9 mouse cellular contexts compared by ENCODE assay signal in genomic region chr15:99415793-99416192, GRCm38 (mm10). TPM values are rescaled to one million over a fixed set of nuclear protein-coding genes. Genes with fewer than 3 reads are reported as not detected.
DNase-seq lines count a peak whose midpoint lies in the region; ATAC-seq and TF ChIP-seq lines count a peak whose summit lies in the region.
"Had no signal": no experiment of that assay in that cellular context is flagged by ENCODE, and none has a peak within 500 bp of the region (broad histone marks: within the 10 kb centered on the region; RNA-seq: fewer than 3 reads in every experiment).

No protein-coding gene starts in this region.

- DNase-seq in embryo, embryonic 11 days, result peak; percentile 42
- DNase-seq in embryo, embryonic 10 days (ENCODE audit: low spot score), result no peak
- DNase-seq in midbrain, embryonic 11.5 days (ENCODE audit: low spot score, missing footprints), result peak; percentile 91
- DNase-seq in cerebellum, adult 11-12 months, result peak; percentile 41
- peak; percentile 80 for DNase-seq in kidney, postnatal 10 days

- H3K79me2 ChIP-seq in myocyte (ENCODE audit: control insufficient read depth, insufficient read depth), result no peaks in the 10 kb centered on the region

- no peak for TF ChIP-seq POLR2A in myocyte (IDR thresholded peaks at IDR 0.05; ENCODE audit: insufficient read length, low read depth)

- H3K9me3 ChIP-seq in midbrain, embryonic 11.5 days (ENCODE audit: control insufficient read depth, low read length), result no peaks in the 10 kb centered on the region
- H3K9me3 ChIP-seq in midbrain, embryonic 13.5 days, result no peaks in the 10 kb centered on the region
- no peaks in the 10 kb centered on the region for H3K9me3 ChIP-seq in intestine, embryonic 16.5 days (ENCODE audit: control insufficient read depth, low read length)
- H3K9me3 ChIP-seq: lung, embryonic 15.5 days had no signal

- no peak overlapping the region for H3K4me2 ChIP-seq in midbrain, embryonic 11.5 days
- H3K4me2 ChIP-seq in midbrain, embryonic 13.5 days (replicated peaks), result no peak overlapping the region
- H3K4me2 ChIP-seq in myocyte (ENCODE audit: low read depth), result peak overlapping the region; percentile 75
- H3K4me2 ChIP-seq in intestine, embryonic 16.5 days (ENCODE audit: low read depth, low read length), result no peak overlapping the region

- WGBS in midbrain, embryonic 11.5 days, result 28% methylated on average over 2 of the region's 2 CpGs
- WGBS in midbrain, embryonic 13.5 days, result 22% methylated on average over 2 of the region's 2 CpGs
- 19% methylated on average over 2 of the region's 2 CpGs for WGBS in intestine, embryonic 16.5 days

- no peak for ATAC-seq in midbrain, embryonic 11.5 days (ENCODE audit: low FRiP score)
- no peak for ATAC-seq in midbrain, embryonic 13.5 days
- ATAC-seq in intestine, embryonic 16.5 days, result no peak

- no peaks in the 10 kb centered on the region for H3K36me3 ChIP-seq in midbrain, embryonic 11.5 days (ENCODE audit: control insufficient read depth, insufficient read depth, low read length)
- no peaks in the 10 kb centered on the region for H3K36me3 ChIP-seq in midbrain, embryonic 13.5 days
- H3K36me3 ChIP-seq in myocyte (ENCODE audit: control insufficient read depth, insufficient read depth), result no peaks in the 10 kb centered on the region
- no peaks in the 10 kb centered on the region for H3K36me3 ChIP-seq in intestine, embryonic 16.5 days (ENCODE audit: control insufficient read depth, insufficient read depth, low read length)
- H3K36me3 ChIP-seq: lung, embryonic 15.5 days had no signal

- no peaks in the 10 kb centered on the region for H3K27me3 ChIP-seq in midbrain, embryonic 11.5 days (ENCODE audit: control insufficient read depth, insufficient read depth, low read length)
- no peaks in the 10 kb centered on the region for H3K27me3 ChIP-seq in midbrain, embryonic 13.5 days
- H3K27me3 ChIP-seq in myocyte (ENCODE audit: control insufficient read depth, insufficient read depth, insufficient read length), result no peaks in the 10 kb centered on the region
- no peaks in the 10 kb centered on the region for H3K27me3 ChIP-seq in intestine, embryonic 16.5 days (replicated peaks; ENCODE audit: control insufficient read depth, insufficient read depth, low read length)
- H3K27me3 ChIP-seq: lung, embryonic 15.5 days had no signal

- peaks cover 6% of the 10 kb centered on the region for H3K4me1 ChIP-seq in midbrain, embryonic 11.5 days (ENCODE audit: control insufficient read depth, insufficient read depth, low read length)
- peaks cover 5% of the 10 kb centered on the region for H3K4me1 ChIP-seq in midbrain, embryonic 13.5 days (replicated peaks)
- H3K4me1 ChIP-seq in intestine, embryonic 16.5 days (ENCODE audit: control insufficient read depth, insufficient read depth, low read length), result peaks cover 8% of the 10 kb centered on the region

- H3ac ChIP-seq in myocyte (ENCODE audit: control insufficient read depth, insufficient read length), result no peak overlapping the region

- H3K27ac ChIP-seq in midbrain, embryonic 11.5 days (ENCODE audit: low read depth, low read length), result no peak overlapping the region
- no peak overlapping the region for H3K27ac ChIP-seq in midbrain, embryonic 13.5 days
- H3K27ac ChIP-seq in intestine, embryonic 16.5 days (ENCODE audit: low read length), result no peak overlapping the region
- H3K27ac ChIP-seq: lung, embryonic 15.5 days had no signal

- H3K9ac ChIP-seq in midbrain, embryonic 11.5 days (ENCODE audit: low read length), result no peak overlapping the region
- no peak overlapping the region for H3K9ac ChIP-seq in midbrain, embryonic 13.5 days (replicated peaks)
- no peak overlapping the region for H3K9ac ChIP-seq in intestine, embryonic 16.5 days (ENCODE audit: low read depth, low read length)
- H3K9ac ChIP-seq: lung, embryonic 15.5 days had no signal

- H3K4me3 ChIP-seq in midbrain, embryonic 11.5 days (ENCODE audit: low read depth, low read length), result no peak overlapping the region
- no peak overlapping the region for H3K4me3 ChIP-seq in midbrain, embryonic 13.5 days (replicated peaks)
- H3K4me3 ChIP-seq in myocyte, result no peak overlapping the region
- no peak overlapping the region for H3K4me3 ChIP-seq in intestine, embryonic 16.5 days (ENCODE audit: low read length)
- H3K4me3 ChIP-seq: lung, embryonic 15.5 days had no signal

TF ChIP-seq in myocyte, 11 proteins besides CTCF, POLR2A, EP300 and RAD21:
- no peak for TF ChIP-seq TCF12 (IDR thresholded peaks at IDR 0.05; ENCODE audit: insufficient read depth, poor library complexity, severe bottlenecking)
- no peak for TF ChIP-seq USF1 (IDR thresholded peaks at IDR 0.05; ENCODE audit: low read depth)
- TF ChIP-seq REST (IDR thresholded peaks at IDR 0.05; ENCODE audit: insufficient read depth, insufficient read length), result no peak
- TF ChIP-seq CEBPB (IDR thresholded peaks at IDR 0.05; ENCODE audit: insufficient read depth, poor library complexity, severe bottlenecking), result no peak
- no peak for TF ChIP-seq POLR2AphosphoS2 (IDR thresholded peaks at IDR 0.05; ENCODE audit: insufficient read length, low read depth)
- TF ChIP-seq TCF3 (IDR thresholded peaks at IDR 0.05; ENCODE audit: insufficient read length, low read depth), result no peak
- TF ChIP-seq E2F4 (IDR thresholded peaks at IDR 0.05; ENCODE audit: insufficient read depth), result no peak
- TF ChIP-seq MYOD1 (IDR thresholded peaks at IDR 0.05; ENCODE audit: control insufficient read depth in 1 of 3, insufficient read length in 2 of 3, low read depth in 2 of 3), result no peak
- TF ChIP-seq MAX (IDR thresholded peaks at IDR 0.05; ENCODE audit: low read depth), result no peak
- TF ChIP-seq MYOG (IDR thresholded peaks at IDR 0.05; ENCODE audit: control insufficient read depth in 1 of 3, insufficient read depth in 1 of 3, insufficient read length in 2 of 3, low read depth in 2 of 3), result no peak
- no peak for TF ChIP-seq SRF (IDR thresholded peaks at IDR 0.05; ENCODE audit: control insufficient read depth, insufficient read length, low read depth)

RNA-seq across cellular contexts. Expression of gene Tmbim6, which starts 23.1 kb away (rescaled TPM):
- 228 and 248 TPM in 2 replicates for polyA plus RNA-seq in midbrain, embryonic 11.5 days (2014; fragmentation: Nextera tagmentation; extraction: Ambion mirVana)
- polyA plus RNA-seq in midbrain, embryonic 13.5 days (2015; fragmentation: Nextera tagmentation; extraction: Ambion mirVana), result 228 and 244 TPM in 2 replicates
- 691 TPM for polyA plus RNA-seq in myocyte (2012; fragmentation: generic; extraction: Trizol)
- polyA plus RNA-seq in intestine, embryonic 16.5 days (2015; fragmentation: Nextera tagmentation; extraction: Ambion mirVana), result 726 and 829 TPM in 2 replicates

RNA-seq across cellular contexts. Expression of gene Nckap5l, which starts 41.8 kb away (rescaled TPM):
- 8.0 and 9.4 TPM in 2 replicates for polyA plus RNA-seq in midbrain, embryonic 11.5 days (2014; fragmentation: Nextera tagmentation; extraction: Ambion mirVana)
- polyA plus RNA-seq in midbrain, embryonic 13.5 days (2015; fragmentation: Nextera tagmentation; extraction: Ambion mirVana), result 12.2 and 15.6 TPM in 2 replicates
- 40.9 TPM for polyA plus RNA-seq in myocyte (2012; fragmentation: generic; extraction: Trizol)
- polyA plus RNA-seq in intestine, embryonic 16.5 days (2015; fragmentation: Nextera tagmentation; extraction: Ambion mirVana), result 5.8 and 6.5 TPM in 2 replicates

RNA-seq across cellular contexts. Expression of gene Fmnl3, which starts 45.5 kb away (rescaled TPM):
- 8.6 and 8.9 TPM in 2 replicates for polyA plus RNA-seq in midbrain, embryonic 11.5 days (2014; fragmentation: Nextera tagmentation; extraction: Ambion mirVana)
- 8.5 and 8.7 TPM in 2 replicates for polyA plus RNA-seq in midbrain, embryonic 13.5 days (2015; fragmentation: Nextera tagmentation; extraction: Ambion mirVana)
- 62.6 TPM for polyA plus RNA-seq in myocyte (2012; fragmentation: generic; extraction: Trizol)
- polyA plus RNA-seq in intestine, embryonic 16.5 days (2015; fragmentation: Nextera tagmentation; extraction: Ambion mirVana), result 10.6 and 10.8 TPM in 2 replicates

RNA-seq across cellular contexts. Expression of gene Bcdin3d, which starts 58.7 kb away (rescaled TPM):
- polyA plus RNA-seq in midbrain, embryonic 11.5 days (2014; fragmentation: Nextera tagmentation; extraction: Ambion mirVana), result 19.5 and 19.7 TPM in 2 replicates
- 26.5 and 26.9 TPM in 2 replicates for polyA plus RNA-seq in midbrain, embryonic 13.5 days (2015; fragmentation: Nextera tagmentation; extraction: Ambion mirVana)
- polyA plus RNA-seq in myocyte (2012; fragmentation: generic; extraction: Trizol), result 11.8 TPM
- polyA plus RNA-seq in intestine, embryonic 16.5 days (2015; fragmentation: Nextera tagmentation; extraction: Ambion mirVana), result 14.3 and 16.2 TPM in 2 replicates
